Mouse (Mus musculus): ENCODE measurements at regions not wholly inside any gene's neighbourhood (a gene's known extent, or its start where the extent isn't known, plus 50 kb on each side); places are given as distances from the start of the nearest gene placed in this dataset.

- TF ChIP-seq POLR2A (IDR thresholded peaks at IDR 0.05; ENCODE audit: extremely low read depth, insufficient read depth, low read length) (no peak), CTCF (IDR thresholded peaks at IDR 0.05; ENCODE audit: low read depth, low read length) (no peak)
Measured at GRCm38 (mm10) chr3:52872260-52872659, 144.8 kb downstream of the Cog6 start.
